Mouse (Mus musculus) urinary bladder, postnatal 25 days (tissue): ENCODE measurements around the gene B830017H08Rik.

Experiments used
- DNase-seq: peaks from one replicate; pipeline ENCODE4 v3.0.0; 2022; ENCODE audit warnings: low spot score

B830017H08Rik gene

GRCm38 (mm10) chr16:17809711-17810110, 23.2 kb upstream of the B830017H08Rik start:
- DNase-seq: no peak

GRCm38 (mm10) chr16:17812120-17812519, 20.8 kb upstream of the B830017H08Rik start:
- DNase-seq: no peak

- DNase-seq: no peak
Observed at GRCm38 (mm10) chr16:17813173-17813572, 19.7 kb upstream of the B830017H08Rik start.

GRCm38 (mm10) chr16:17815411-17816402, 17.2 kb upstream of the B830017H08Rik start:
- DNase-seq: peak; percentile 56

GRCm38 (mm10) chr16:17816528-17816927, 16.4 kb upstream of the B830017H08Rik start:
- DNase-seq: no peak

- no peak for DNase-seq
Observed at GRCm38 (mm10) chr16:17826500-17826899, 6.4 kb upstream of the B830017H08Rik start.

- no peak for DNase-seq
Observed at GRCm38 (mm10) chr16:17828229-17828628, 4.7 kb upstream of the B830017H08Rik start.

GRCm38 (mm10) chr16:17828867-17829266, 4.1 kb upstream of the B830017H08Rik start:
- DNase-seq: no peak

GRCm38 (mm10) chr16:17830385-17831178, 2.3 kb upstream of the B830017H08Rik start:
- no peak for DNase-seq

- DNase-seq: no peak
Observed at GRCm38 (mm10) chr16:17831781-17832180, 1.1 kb upstream of the B830017H08Rik start.

- no peak for DNase-seq
Observed at GRCm38 (mm10) chr16:17833321-17833680, 380 bp downstream of the B830017H08Rik start.

- DNase-seq: no peak
Observed at GRCm38 (mm10) chr16:17833681-17834399, 919 bp downstream of the B830017H08Rik start.

GRCm38 (mm10) chr16:17834543-17834942, 1.6 kb downstream of the B830017H08Rik start:
- DNase-seq: no peak

- DNase-seq: no peak
Observed at GRCm38 (mm10) chr16:17835481-17835880, 2.6 kb downstream of the B830017H08Rik start.

- DNase-seq: no peak
Observed at GRCm38 (mm10) chr16:17838051-17838450, 5.1 kb downstream of the B830017H08Rik start, which contains the start of gene Car15. Car15 (minus strand) TSS chr16:17838364.

- DNase-seq: no peak
Observed at GRCm38 (mm10) chr16:17839976-17840375, 7.1 kb downstream of the B830017H08Rik start.

- no peak for DNase-seq
Observed at GRCm38 (mm10) chr16:17842437-17842836, 9.5 kb downstream of the B830017H08Rik start.

- DNase-seq: no peak
Observed at GRCm38 (mm10) chr16:17843701-17844365, 10.9 kb downstream of the B830017H08Rik start.

GRCm38 (mm10) chr16:17848431-17848830, 15.5 kb downstream of the B830017H08Rik start:
- DNase-seq: no peak

GRCm38 (mm10) chr16:17848928-17849327, 16.0 kb downstream of the B830017H08Rik start:
- peak; percentile 29 for DNase-seq

- DNase-seq: no peak
Observed at GRCm38 (mm10) chr16:17849486-17849885, 16.6 kb downstream of the B830017H08Rik start.
